Mouse (Mus musculus): ENCODE data around the gene Apol7e.

GRCm38 (mm10) chr15:77756081-77756480 lies 57.4 kb downstream of the Apol7e start:
- no peak for TF ChIP-seq MAFK (IDR thresholded peaks at IDR 0.05; ENCODE audit: insufficient read depth, low read depth, low read length)
- TF ChIP-seq ZNF384 (IDR thresholded peaks at IDR 0.05; ENCODE audit: low read depth, low read length) = no peak
- no peak for TF ChIP-seq ZC3H11A (IDR thresholded peaks at IDR 0.05; ENCODE audit: borderline replicate concordance, low read depth, low read length)

All from ES-E14 (cell line).